Mouse (Mus musculus) myocyte (in vitro differentiated cells): ENCODE data around the gene Rpia. TPM values are rescaled to one million over a fixed set of nuclear protein-coding genes. Genes with fewer than 3 reads are reported as not detected.

ENCODE experiments used
- H3K27me3 ChIP-seq: one replicate; pipeline ENCODE4 v1.6.1; 2011; ENCODE audit not compliant: control insufficient read depth, insufficient read depth, insufficient read length
- H3K36me3 ChIP-seq: one replicate; pipeline ENCODE4 v1.6.1; 2011; ENCODE audit not compliant: control insufficient read depth, insufficient read depth
- H3K4me2 ChIP-seq: one replicate; pipeline ENCODE4 v1.6.1; 2011; ENCODE audit warnings: low read depth, control low read depth
- H3K4me3 ChIP-seq: one replicate; pipeline ENCODE4 v1.5.1; 2011; ENCODE audit warnings: mild to moderate bottlenecking, control low read depth, moderate library complexity
- H3K79me2 ChIP-seq: one replicate; pipeline ENCODE4 v1.6.1; 2011; ENCODE audit not compliant: control insufficient read depth, insufficient read depth
- H3ac ChIP-seq: one replicate; pipeline ENCODE4 v1.6.1; 2011; ENCODE audit not compliant: control insufficient read depth, insufficient read length
- CEBPB ChIP-seq: IDR thresholded peaks from 2 replicates; pipeline ENCODE4 v1.6.1; 2011; ENCODE audit warnings: mild to moderate bottlenecking, moderate library complexity; ENCODE audit not compliant: poor library complexity, insufficient read depth, severe bottlenecking
- E2F4 ChIP-seq: IDR thresholded peaks from one replicate; pipeline ENCODE4 v1.6.1; 2011; ENCODE audit warnings: mild to moderate bottlenecking, control low read depth, moderate library complexity; ENCODE audit not compliant: insufficient read depth
- MAX ChIP-seq: IDR thresholded peaks from one replicate; pipeline ENCODE4 v1.6.1; 2011; ENCODE audit warnings: low read depth, mild to moderate bottlenecking, control low read depth
- MYOD1 ChIP-seq, 3 experiments: IDR thresholded peaks; one replicate each; pipeline ENCODE4 v1.6.1; 2011; ENCODE audit warnings: control low read depth in 2 of 3, low read depth in 2 of 3, mild to moderate bottlenecking in 2 of 3, moderate library complexity in 1 of 3; ENCODE audit not compliant: insufficient read length in 2 of 3, control insufficient read depth in 1 of 3
- MYOG ChIP-seq, 3 experiments: IDR thresholded peaks; one replicate each; pipeline ENCODE4 v1.6.1; 2011; ENCODE audit warnings: control low read depth in 2 of 3, low read depth in 2 of 3, mild to moderate bottlenecking in 2 of 3; ENCODE audit not compliant: insufficient read length in 2 of 3, control insufficient read depth in 1 of 3, insufficient read depth in 1 of 3
- POLR2A ChIP-seq: IDR thresholded peaks from one replicate; pipeline ENCODE4 v1.6.1; 2011; ENCODE audit warnings: low read depth, mild to moderate bottlenecking, control low read depth, moderate library complexity; ENCODE audit not compliant: insufficient read length
- POLR2AphosphoS2 ChIP-seq: IDR thresholded peaks from one replicate; pipeline ENCODE4 v1.6.1; 2011; ENCODE audit warnings: low read depth, control low read depth; ENCODE audit not compliant: insufficient read length
- REST ChIP-seq: IDR thresholded peaks from one replicate; pipeline ENCODE4 v1.6.1; 2011; ENCODE audit warnings: mild to moderate bottlenecking, control low read depth, moderate library complexity; ENCODE audit not compliant: insufficient read depth, insufficient read length
- SRF ChIP-seq: IDR thresholded peaks from one replicate; pipeline ENCODE4 v1.6.1; 2011; ENCODE audit warnings: low read depth; ENCODE audit not compliant: control insufficient read depth, insufficient read length
- TCF12 ChIP-seq: IDR thresholded peaks from one replicate; pipeline ENCODE4 v1.6.1; 2011; ENCODE audit warnings: mild to moderate bottlenecking, control low read depth; ENCODE audit not compliant: poor library complexity, insufficient read depth, severe bottlenecking
- TCF3 ChIP-seq: IDR thresholded peaks from one replicate; pipeline ENCODE4 v1.6.1; 2011; ENCODE audit warnings: low read depth, control low read depth; ENCODE audit not compliant: insufficient read length
- USF1 ChIP-seq: IDR thresholded peaks from one replicate; pipeline ENCODE4 v1.6.1; 2011; ENCODE audit warnings: low read depth, mild to moderate bottlenecking, control low read depth, moderate library complexity
- polyA plus RNA-seq: library from polyadenylated mRNA; unstranded; fragments of >200 nt; fragmentation: generic; extraction: Trizol; gene quantifications from one replicate; pipeline ENCODE4 v1.2.1, GENCODE M21; 2012; ENCODE audit warnings: missing spikeins

Gene Rpia
- polyA plus RNA-seq, 1 experiment = 11.6 TPM

- Histone ChIP-seq H3K4me3 (no peak overlapping the region), H3K4me2 (no peak overlapping the region), H3K36me3 (no peaks in the 10 kb centered on the region), H3ac (no peak overlapping the region), H3K79me2 (no peaks in the 10 kb centered on the region), H3K27me3 (no peaks in the 10 kb centered on the region)
- no peak for TF ChIP-seq MYOD1 (IDR thresholded peaks at IDR 0.05; ENCODE audit: control insufficient read depth in 1 of 3, insufficient read length in 2 of 3, low read depth in 2 of 3)
- TF ChIP-seq E2F4 = no peak
- no peak for TF ChIP-seq USF1
- no peak for TF ChIP-seq POLR2A
- no peak for TF ChIP-seq TCF12
- no peak for TF ChIP-seq MAX
- TF ChIP-seq TCF3 = no peak
- no peak for TF ChIP-seq CEBPB
- no peak for TF ChIP-seq POLR2AphosphoS2
- TF ChIP-seq REST = no peak
- no peak for TF ChIP-seq MYOG (IDR thresholded peaks at IDR 0.05; ENCODE audit: control insufficient read depth in 1 of 3, insufficient read depth in 1 of 3, insufficient read length in 2 of 3, low read depth in 2 of 3)
- TF ChIP-seq SRF = no peak
These were observed 30.4 kb upstream of the Rpia start for GRCm38 (mm10) chr6:70822386-70822910.

DNA sequence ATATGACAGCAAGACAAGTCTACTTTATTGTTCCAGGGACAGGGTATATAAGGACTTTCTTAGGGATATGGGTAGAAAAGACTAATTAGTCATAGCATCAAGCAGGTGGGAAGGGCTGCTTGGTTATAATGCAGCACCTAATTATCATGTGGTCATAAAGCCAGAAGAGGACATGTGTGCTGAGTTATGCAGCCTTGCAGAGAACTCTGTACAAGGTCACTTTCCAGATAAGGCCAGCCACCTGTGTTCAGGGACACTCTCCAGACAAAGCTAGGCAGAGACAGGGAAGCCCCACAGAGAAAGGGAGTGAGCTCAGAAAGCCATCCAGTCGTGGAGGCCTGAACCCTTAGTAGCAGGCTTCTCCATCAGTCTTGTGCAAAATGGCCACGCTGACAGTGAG is 29.5 kb upstream of the Rpia start:
- Histone ChIP-seq H3K4me2 (no peak overlapping the region), H3K4me3 (no peak overlapping the region), H3K79me2 (no peaks in the 10 kb centered on the region), H3ac (no peak overlapping the region), H3K27me3 (no peaks in the 10 kb centered on the region), H3K36me3 (no peaks in the 10 kb centered on the region)
- TF ChIP-seq USF1 (no peak), TCF12 (no peak), MYOD1 (IDR thresholded peaks at IDR 0.05; ENCODE audit: control insufficient read depth in 1 of 3, insufficient read length in 2 of 3, low read depth in 2 of 3) (no peak), SRF (no peak), TCF3 (no peak), MYOG (IDR thresholded peaks at IDR 0.05; ENCODE audit: control insufficient read depth in 1 of 3, insufficient read depth in 1 of 3, insufficient read length in 2 of 3, low read depth in 2 of 3) (no peak), E2F4 (no peak), POLR2A (no peak), CEBPB (no peak), REST (no peak), POLR2AphosphoS2 (no peak), MAX (no peak)

DNA sequence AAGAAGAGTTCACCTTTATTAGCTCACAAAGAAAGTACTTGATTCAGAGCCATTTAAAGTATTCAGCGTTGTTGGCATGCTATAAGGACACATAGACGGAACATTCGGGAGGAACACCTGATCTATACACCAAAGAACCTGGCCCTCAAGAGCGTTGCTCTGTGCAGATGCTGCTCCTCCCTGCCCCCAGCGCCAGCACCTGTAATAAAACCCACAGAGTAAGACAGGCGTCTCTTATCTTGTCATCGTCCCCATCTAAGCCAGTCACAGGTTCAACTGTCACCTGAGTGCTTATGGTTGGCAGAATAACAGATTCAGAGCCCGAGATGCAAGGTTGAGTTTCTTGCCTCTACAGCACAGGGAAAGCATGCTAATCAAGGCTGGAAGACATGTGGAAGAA is 23.4 kb upstream of the Rpia start:
- Histone ChIP-seq H3K4me2 (no peak overlapping the region), H3K27me3 (no peaks in the 10 kb centered on the region), H3K4me3 (no peak overlapping the region), H3K36me3 (no peaks in the 10 kb centered on the region), H3K79me2 (no peaks in the 10 kb centered on the region), H3ac (no peak overlapping the region)
- no peak for TF ChIP-seq MYOD1 (IDR thresholded peaks at IDR 0.05; ENCODE audit: control insufficient read depth in 1 of 3, insufficient read length in 2 of 3, low read depth in 2 of 3)
- TF ChIP-seq CEBPB = no peak
- TF ChIP-seq MAX = no peak
- no peak for TF ChIP-seq SRF
- TF ChIP-seq TCF3 = no peak
- TF ChIP-seq POLR2A = no peak
- no peak for TF ChIP-seq USF1
- no peak for TF ChIP-seq MYOG (IDR thresholded peaks at IDR 0.05; ENCODE audit: control insufficient read depth in 1 of 3, insufficient read depth in 1 of 3, insufficient read length in 2 of 3, low read depth in 2 of 3)
- TF ChIP-seq POLR2AphosphoS2 = no peak

DNA sequence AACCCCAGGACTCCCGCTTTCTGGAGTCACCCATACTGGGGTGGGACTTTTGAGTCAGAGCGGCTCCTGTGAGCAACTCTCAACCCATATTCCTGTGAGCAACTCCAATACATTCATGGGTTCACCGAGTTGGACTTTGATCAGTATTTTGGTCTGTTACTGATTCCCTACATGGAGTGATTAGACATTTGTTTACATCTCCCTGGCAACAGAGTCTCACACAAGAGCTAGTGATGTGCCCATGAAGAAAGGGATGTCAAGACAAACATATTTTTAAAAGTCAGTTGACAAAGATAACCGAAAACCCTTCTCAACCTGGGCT is 22.6 kb upstream of the Rpia start:
- H3K4me3 ChIP-seq = no peak overlapping the region
- no peaks in the 10 kb centered on the region for H3K79me2 ChIP-seq
- TF ChIP-seq MYOG (IDR thresholded peaks at IDR 0.05; ENCODE audit: control insufficient read depth in 1 of 3, insufficient read depth in 1 of 3, insufficient read length in 2 of 3, low read depth in 2 of 3) = no peak
- no peak for TF ChIP-seq MAX
- no peak for TF ChIP-seq CEBPB
- TF ChIP-seq MYOD1 (IDR thresholded peaks at IDR 0.05; ENCODE audit: control insufficient read depth in 1 of 3, insufficient read length in 2 of 3, low read depth in 2 of 3) = no peak
- TF ChIP-seq E2F4 = no peak
- no peak for TF ChIP-seq POLR2A
- TF ChIP-seq TCF12 = no peak
- no peak for TF ChIP-seq USF1
- TF ChIP-seq SRF = no peak
- no peaks in the 10 kb centered on the region for H3K27me3 ChIP-seq
- no peak overlapping the region for H3ac ChIP-seq
- no peaks in the 10 kb centered on the region for H3K36me3 ChIP-seq
- H3K4me2 ChIP-seq = no peak overlapping the region

GRCm38 (mm10) chr6:70813921-70814628 is 22.0 kb upstream of the Rpia start:
- Histone ChIP-seq H3K4me3 (no peak overlapping the region), H3ac (no peak overlapping the region), H3K79me2 (no peaks in the 10 kb centered on the region), H3K4me2 (no peak overlapping the region), H3K27me3 (no peaks in the 10 kb centered on the region), H3K36me3 (no peaks in the 10 kb centered on the region)
- TF ChIP-seq MAX (no peak), TCF12 (no peak), MYOG (IDR thresholded peaks at IDR 0.05; ENCODE audit: control insufficient read depth in 1 of 3, insufficient read depth in 1 of 3, insufficient read length in 2 of 3, low read depth in 2 of 3) (peak in 1 of 3 experiments; percentile 69), MYOD1 (IDR thresholded peaks at IDR 0.05; ENCODE audit: control insufficient read depth in 1 of 3, insufficient read length in 2 of 3, low read depth in 2 of 3) (peak in 1 of 3 experiments; percentile 69), POLR2A (no peak)
